Comparison of ENCODE assay signal across 22 mouse cellular contexts in genomic region chr17:35800905-35801304, GRCm38 (mm10).
"Had no signal": no experiment of that assay in that cellular context is flagged by ENCODE, and none has a peak within 500 bp of the region (broad histone marks: within the 10 kb centered on the region; RNA-seq: fewer than 3 reads in every experiment).

No protein-coding gene starts in this region.

- H3K36me3 ChIP-seq: intestine, embryonic 15.5 days; kidney, embryonic 15.5 days; liver, embryonic 12.5 days; liver, embryonic 15.5 days; midbrain, embryonic 10.5 days; neural tube, embryonic 12.5 days; neural tube, embryonic 15.5 days had no signal

- H3K4me2 ChIP-seq: intestine, embryonic 15.5 days; kidney, embryonic 15.5 days; liver, embryonic 12.5 days; liver, embryonic 15.5 days; neural tube, embryonic 12.5 days; neural tube, embryonic 15.5 days had no signal

- H3K4me1 ChIP-seq: neural tube, embryonic 12.5 days; neural tube, embryonic 15.5 days had no signal

- ATAC-seq: intestine, embryonic 15.5 days; liver, embryonic 12.5 days had no signal

- H3K9me3 ChIP-seq: intestine, embryonic 15.5 days; kidney, embryonic 15.5 days; liver, embryonic 12.5 days; liver, embryonic 15.5 days; neural tube, embryonic 12.5 days; neural tube, embryonic 15.5 days had no signal

- H3K9ac ChIP-seq: intestine, embryonic 15.5 days; kidney, embryonic 15.5 days; liver, embryonic 12.5 days; liver, embryonic 15.5 days; neural tube, embryonic 12.5 days; neural tube, embryonic 15.5 days had no signal

- DNase-seq: kidney, adult 11 months; kidney, adult 8-10 months; kidney, postnatal 10 days; kidney, postnatal 36 days; layer of hippocampus, postnatal 36 days; midbrain, embryonic 14.5 days; right cerebral cortex, adult 18-20 months; right cerebral cortex, postnatal 14 days; right cerebral cortex, postnatal 4 days; thymus, adult 2 months; thymus, postnatal 14 days; thymus, postnatal 4 days had no signal

- H3K4me3 ChIP-seq: intestine, embryonic 15.5 days; kidney, embryonic 15.5 days; left cerebral cortex, adult 2 months; liver, embryonic 12.5 days; liver, embryonic 15.5 days; megakaryocyte, embryonic 14.5 days; midbrain, embryonic 10.5 days; neural tube, embryonic 12.5 days; neural tube, embryonic 15.5 days had no signal

- H3K27ac ChIP-seq: intestine, embryonic 15.5 days; kidney, embryonic 15.5 days; left cerebral cortex, adult 2 months; liver, embryonic 12.5 days; liver, embryonic 15.5 days; midbrain, embryonic 10.5 days; neural tube, embryonic 12.5 days; neural tube, embryonic 15.5 days; stomach, postnatal 0 days had no signal

- H3K27me3 ChIP-seq: intestine, embryonic 15.5 days; kidney, embryonic 15.5 days; liver, embryonic 12.5 days; liver, embryonic 15.5 days; neural tube, embryonic 12.5 days; neural tube, embryonic 15.5 days had no signal
